Mouse (Mus musculus): ENCODE results near the gene Methig1. TPM values are rescaled to one million over a fixed set of nuclear protein-coding genes. Genes with fewer than 3 reads are reported as not detected.
"Not testable (repeated sequence)": the region's sequence is repeated elsewhere in the genome, so short reads cannot be mapped to it uniquely, and the experiment has no call there.

Gene Methig1
- polyA plus RNA-seq, 1 experiment from 2014 or later = not detected

DNA sequence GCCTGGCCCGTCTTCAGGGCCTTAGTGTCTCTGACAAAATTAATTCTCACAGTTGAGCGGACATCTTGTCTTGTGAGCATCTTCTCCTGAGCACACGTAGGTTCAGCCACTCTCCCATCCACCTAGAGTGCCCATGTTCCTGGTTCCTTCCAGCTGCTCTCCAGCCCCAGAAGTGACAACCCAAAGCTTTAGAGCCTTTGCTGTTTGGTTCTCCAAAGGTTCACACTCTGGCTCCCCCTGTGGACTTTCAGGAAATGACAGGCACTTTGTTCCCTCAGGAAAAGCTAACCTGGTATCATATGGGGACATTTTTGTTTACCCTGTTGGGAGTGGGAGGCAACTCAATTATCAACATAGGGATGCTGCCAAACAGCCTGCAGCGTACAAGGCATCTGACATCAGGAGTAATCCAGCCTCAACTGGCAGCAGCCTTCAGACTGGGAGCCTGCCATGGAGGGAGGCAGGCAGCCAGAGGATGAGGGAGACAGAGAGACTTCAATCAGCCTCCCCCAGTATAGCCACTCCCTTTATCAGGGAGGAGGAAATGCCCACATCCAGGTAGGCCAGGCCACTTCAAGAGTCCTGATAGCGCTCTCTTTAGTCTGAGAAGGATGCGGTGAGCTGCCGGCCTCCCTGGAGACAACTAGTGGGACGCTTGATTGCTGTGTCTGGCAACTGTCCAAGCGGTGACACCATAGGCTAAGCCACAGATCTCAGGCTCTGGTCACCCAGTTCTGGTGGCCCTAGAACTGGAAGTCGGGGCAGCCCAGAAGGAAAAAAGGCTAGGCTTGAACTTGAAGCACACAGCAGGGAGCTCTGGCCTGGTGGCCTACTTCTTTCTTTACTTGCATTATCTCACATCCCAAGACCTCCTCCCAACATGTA, 20.6 kb upstream of the Methig1 start:
- H3K36me3 ChIP-seq (ENCODE audit: control insufficient read depth, insufficient read depth, low read length); H3K27me3 ChIP-seq (ENCODE audit: control insufficient read depth, insufficient read depth, low read length); H3K27ac ChIP-seq (ENCODE audit: low read depth, low read length); DNase-seq (ENCODE audit: low spot score); H3K9ac ChIP-seq (ENCODE audit: low read length); H3K4me3 ChIP-seq (ENCODE audit: low read depth, low read length); H3K9me3 ChIP-seq (ENCODE audit: control insufficient read depth, low read length); ATAC-seq (ENCODE audit: insufficient read depth, low FRiP score, low TSS enrichment); H3K4me2 ChIP-seq (ENCODE audit: low read depth); H3K4me1 ChIP-seq (ENCODE audit: control insufficient read depth, insufficient read depth, low read length): not testable (repeated sequence)
- 25% methylated on average over 2 of the region's 10 CpGs for WGBS

DNA sequence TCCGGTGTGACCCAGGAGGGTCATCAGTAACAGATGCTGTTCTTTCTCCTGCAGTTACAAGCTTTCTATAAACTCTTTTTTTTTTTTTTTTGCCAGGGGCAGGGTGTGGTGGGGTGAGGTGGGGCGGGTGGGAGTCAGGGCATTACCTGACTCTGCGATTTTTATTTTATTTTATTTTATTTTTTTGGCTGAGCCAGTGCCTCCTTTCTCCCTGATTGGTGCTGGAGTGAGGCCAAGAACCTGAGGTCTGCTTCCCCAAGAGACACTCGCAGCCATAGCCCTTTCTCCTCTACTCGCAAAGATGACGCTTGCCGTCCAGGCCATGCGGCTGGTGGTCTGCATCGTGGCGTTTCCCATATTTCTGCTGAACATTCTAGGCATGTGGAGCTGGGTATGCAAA, 18.3 kb upstream of the Methig1 start, which contains the start of gene Mettl7a3:
Gene Mettl7a3, plus strand, starts transcription at position 301 of the 400 bp plus-strand sequence.
- no peaks in the 10 kb centered on the region for H3K27me3 ChIP-seq (ENCODE audit: control insufficient read depth, insufficient read depth, low read length)
- no peak within 1 kb of the TSS for H3K4me2 ChIP-seq (ENCODE audit: low read depth)
- DNase-seq (ENCODE audit: low spot score) (no peak), ATAC-seq (ENCODE audit: insufficient read depth, low FRiP score, low TSS enrichment) (no peak)
- H3K9ac ChIP-seq (ENCODE audit: low read length) = no peak within 1 kb of the TSS
- H3K4me1 ChIP-seq (ENCODE audit: control insufficient read depth, insufficient read depth, low read length) = no peaks in the 10 kb centered on the region
- H3K36me3 ChIP-seq (ENCODE audit: control insufficient read depth, insufficient read depth, low read length) = no peaks in the 10 kb centered on the region
- H3K9me3 ChIP-seq (ENCODE audit: control insufficient read depth, low read length) = no peaks in the 10 kb centered on the region
- H3K4me3 ChIP-seq (ENCODE audit: low read depth, low read length) = no peak within 1 kb of the TSS
- no peak within 1 kb of the TSS for H3K27ac ChIP-seq (ENCODE audit: low read depth, low read length)
- WGBS = 82% methylated on average over 10 of the region's 10 CpGs

DNA sequence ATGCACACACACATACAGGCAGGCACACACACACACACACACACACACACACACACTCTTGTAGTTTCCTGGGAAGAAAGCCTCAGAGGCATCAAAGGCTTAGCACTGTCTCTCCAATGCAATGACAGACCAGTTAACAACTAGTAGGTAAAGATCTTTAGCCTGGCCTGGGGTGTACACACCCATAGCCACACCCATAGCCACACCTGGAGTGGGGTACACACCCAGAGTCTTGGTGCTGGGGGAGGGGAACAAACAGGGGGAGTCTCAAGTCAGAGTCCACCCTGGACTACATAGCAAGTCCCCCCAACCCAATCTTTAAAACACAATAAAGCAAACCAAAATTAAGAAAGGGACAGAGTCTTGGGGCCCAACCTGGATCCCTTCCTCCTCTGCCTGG, 15.6 kb upstream of the Methig1 start:
- not testable (repeated sequence) for H3K4me1 ChIP-seq (ENCODE audit: control insufficient read depth, insufficient read depth, low read length); DNase-seq (ENCODE audit: low spot score); H3K27me3 ChIP-seq (ENCODE audit: control insufficient read depth, insufficient read depth, low read length); H3K36me3 ChIP-seq (ENCODE audit: control insufficient read depth, insufficient read depth, low read length); H3K4me3 ChIP-seq (ENCODE audit: low read depth, low read length); H3K4me2 ChIP-seq (ENCODE audit: low read depth); H3K27ac ChIP-seq (ENCODE audit: low read depth, low read length); ATAC-seq (ENCODE audit: insufficient read depth, low FRiP score, low TSS enrichment); H3K9me3 ChIP-seq (ENCODE audit: control insufficient read depth, low read length); H3K9ac ChIP-seq (ENCODE audit: low read length)

DNA sequence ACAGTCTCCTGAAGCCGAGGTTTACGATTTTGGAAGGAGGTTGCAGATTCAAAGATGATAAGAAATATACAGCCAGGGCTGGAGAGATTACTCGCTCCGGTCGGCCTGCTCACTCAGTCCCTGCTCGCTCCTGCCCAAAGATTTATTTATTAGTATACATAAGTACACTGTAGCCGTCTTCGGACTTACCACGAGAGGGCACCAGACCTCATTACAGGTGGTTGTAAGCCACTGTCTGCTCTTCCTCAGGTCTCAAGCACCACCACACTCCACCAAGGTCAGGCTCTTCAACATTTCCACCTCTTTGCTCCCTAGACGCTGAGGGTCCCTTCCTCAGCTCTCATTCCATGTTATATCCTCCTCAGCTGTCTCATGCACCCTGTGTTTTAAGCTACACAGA, 15.1 kb upstream of the Methig1 start:
- not testable (repeated sequence) for ATAC-seq (ENCODE audit: insufficient read depth, low FRiP score, low TSS enrichment); H3K9ac ChIP-seq (ENCODE audit: low read length); H3K4me2 ChIP-seq (ENCODE audit: low read depth); DNase-seq (ENCODE audit: low spot score); H3K27ac ChIP-seq (ENCODE audit: low read depth, low read length); H3K36me3 ChIP-seq (ENCODE audit: control insufficient read depth, insufficient read depth, low read length); H3K27me3 ChIP-seq (ENCODE audit: control insufficient read depth, insufficient read depth, low read length); H3K4me1 ChIP-seq (ENCODE audit: control insufficient read depth, insufficient read depth, low read length); H3K9me3 ChIP-seq (ENCODE audit: control insufficient read depth, low read length); H3K4me3 ChIP-seq (ENCODE audit: low read depth, low read length)
- 40% methylated on average over 10 of the region's 10 CpGs for WGBS

DNA sequence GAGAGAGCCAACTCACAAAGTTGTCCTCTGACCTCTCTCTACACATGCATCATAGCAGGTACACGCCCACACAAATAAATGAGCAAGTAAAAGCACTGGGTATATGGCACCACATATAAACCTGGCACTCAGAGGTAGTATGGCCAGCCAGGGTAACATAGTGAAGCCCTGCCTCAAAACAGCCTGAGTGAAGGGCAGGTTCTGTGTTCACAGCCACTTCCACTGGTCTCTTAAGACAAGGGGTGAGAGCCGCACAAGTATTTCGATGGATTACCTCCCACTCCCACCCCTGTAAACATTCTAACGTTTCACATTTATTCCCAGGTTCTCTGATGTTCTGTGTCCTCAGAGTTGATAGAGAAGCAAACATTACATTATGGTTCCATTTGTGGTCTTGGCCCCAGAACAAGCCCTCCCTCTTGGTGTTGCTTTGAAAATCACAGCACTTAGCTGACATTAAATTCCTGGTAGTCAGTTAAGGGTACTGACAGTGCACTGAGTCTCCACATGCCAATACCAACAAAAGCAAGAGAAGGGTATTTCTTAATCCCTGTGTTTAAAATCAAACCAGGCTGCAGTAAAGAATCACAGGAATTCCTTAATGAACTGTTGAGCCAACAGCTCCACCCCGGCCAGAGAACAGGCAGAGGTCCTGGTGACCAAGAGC, 11.5 kb upstream of the Methig1 start:
- not testable (repeated sequence) for H3K27me3 ChIP-seq (ENCODE audit: control insufficient read depth, insufficient read depth, low read length); H3K4me3 ChIP-seq (ENCODE audit: low read depth, low read length); H3K9me3 ChIP-seq (ENCODE audit: control insufficient read depth, low read length); ATAC-seq (ENCODE audit: insufficient read depth, low FRiP score, low TSS enrichment); H3K9ac ChIP-seq (ENCODE audit: low read length); H3K27ac ChIP-seq (ENCODE audit: low read depth, low read length); H3K4me2 ChIP-seq (ENCODE audit: low read depth); H3K36me3 ChIP-seq (ENCODE audit: control insufficient read depth, insufficient read depth, low read length); H3K4me1 ChIP-seq (ENCODE audit: control insufficient read depth, insufficient read depth, low read length); DNase-seq (ENCODE audit: low spot score)
- WGBS = 82% methylated on average over 4 of the region's 5 CpGs

DNA sequence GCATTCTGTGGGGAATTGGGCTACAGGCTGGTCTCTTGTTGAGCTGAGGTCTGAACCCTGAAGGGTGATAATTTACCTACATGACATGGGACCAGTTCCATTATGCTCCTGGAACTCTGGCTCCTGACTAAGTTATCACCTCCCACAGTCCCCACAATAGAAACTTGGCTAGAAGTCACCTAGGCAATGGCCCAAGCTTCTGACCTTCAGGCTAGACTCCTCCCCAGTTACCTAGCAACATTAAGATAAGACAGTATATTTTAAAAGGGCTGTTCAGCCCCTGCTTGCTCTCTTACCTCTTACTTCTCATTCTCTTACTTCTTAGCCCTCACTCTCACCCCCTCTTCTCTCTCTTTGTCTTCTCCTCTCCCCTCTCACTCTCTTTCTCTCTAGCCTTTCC, 7.5 kb upstream of the Methig1 start:
- no peaks in the 10 kb centered on the region for H3K9me3 ChIP-seq (ENCODE audit: control insufficient read depth, low read length)
- no peak overlapping the region for H3K27ac ChIP-seq (ENCODE audit: low read depth, low read length)
- ATAC-seq (ENCODE audit: insufficient read depth, low FRiP score, low TSS enrichment) = no peak
- no peaks in the 10 kb centered on the region for H3K4me1 ChIP-seq (ENCODE audit: control insufficient read depth, insufficient read depth, low read length)
- no peaks in the 10 kb centered on the region for H3K27me3 ChIP-seq (ENCODE audit: control insufficient read depth, insufficient read depth, low read length)
- no peak for DNase-seq (ENCODE audit: low spot score)
- H3K4me2 ChIP-seq (ENCODE audit: low read depth) = no peak overlapping the region
- no peak overlapping the region for H3K9ac ChIP-seq (ENCODE audit: low read length)
- no peaks in the 10 kb centered on the region for H3K36me3 ChIP-seq (ENCODE audit: control insufficient read depth, insufficient read depth, low read length)
- H3K4me3 ChIP-seq (ENCODE audit: low read depth, low read length) = no peak overlapping the region

DNA sequence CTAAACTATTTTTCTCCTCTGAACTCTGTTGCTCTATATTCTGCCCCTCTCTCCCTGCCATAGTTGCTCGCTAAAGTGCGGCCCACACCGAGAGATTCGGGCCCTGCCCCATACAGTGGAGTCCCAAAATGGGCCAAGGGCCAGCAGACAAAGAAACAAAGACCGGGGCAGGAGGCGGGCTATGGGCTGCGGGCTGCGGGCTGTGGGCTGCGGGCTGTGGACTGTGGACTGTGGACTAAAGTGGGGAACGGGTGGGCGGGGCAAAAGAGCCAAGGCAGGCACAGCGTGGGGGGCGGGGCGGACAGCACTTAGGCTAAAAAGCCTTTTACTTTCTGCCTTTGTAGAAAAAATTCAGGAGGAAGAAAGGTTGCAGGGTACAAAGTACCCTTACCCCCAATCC, 6.2 kb upstream of the Methig1 start:
- no peak for ATAC-seq (ENCODE audit: insufficient read depth, low FRiP score, low TSS enrichment)
- H3K27me3 ChIP-seq (ENCODE audit: control insufficient read depth, insufficient read depth, low read length) = no peaks in the 10 kb centered on the region

DNA sequence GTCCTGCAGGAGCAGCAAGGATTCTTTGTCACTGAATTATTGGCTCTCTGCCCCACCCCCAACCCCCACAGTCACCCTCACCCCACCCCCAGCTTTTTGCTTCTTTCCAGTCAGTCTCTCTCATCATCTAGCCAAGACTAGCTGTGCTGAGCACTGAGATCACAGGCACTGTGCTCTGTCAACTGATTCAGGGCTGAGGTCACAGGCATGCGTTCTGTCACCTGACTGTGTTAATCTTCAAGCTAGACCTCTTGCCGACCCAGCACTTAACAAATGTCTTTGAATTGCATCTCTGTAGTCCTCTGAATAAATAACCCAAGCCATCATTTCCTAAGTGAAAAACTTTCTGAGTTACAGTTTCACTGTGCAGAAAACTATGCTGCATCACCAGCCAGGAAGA, 3.5 kb upstream of the Methig1 start:
- DNase-seq (ENCODE audit: low spot score) = no peak
- Histone ChIP-seq H3K9ac (ENCODE audit: low read length) (no peak overlapping the region), H3K27ac (ENCODE audit: low read depth, low read length) (no peak overlapping the region), H3K4me3 (ENCODE audit: low read depth, low read length) (no peak overlapping the region), H3K9me3 (ENCODE audit: control insufficient read depth, low read length) (no peaks in the 10 kb centered on the region), H3K27me3 (ENCODE audit: control insufficient read depth, insufficient read depth, low read length) (no peaks in the 10 kb centered on the region), H3K4me1 (ENCODE audit: control insufficient read depth, insufficient read depth, low read length) (no peaks in the 10 kb centered on the region), H3K4me2 (ENCODE audit: low read depth) (no peak overlapping the region), H3K36me3 (ENCODE audit: control insufficient read depth, insufficient read depth, low read length) (no peaks in the 10 kb centered on the region)
- no peak for ATAC-seq (ENCODE audit: insufficient read depth, low FRiP score, low TSS enrichment)
- WGBS = 65% methylated on average over 2 of the region's 2 CpGs

More for the DNA sequence above, 6.2 kb upstream of the Methig1 start:
- H3K4me1 ChIP-seq (ENCODE audit: control insufficient read depth, insufficient read depth, low read length) = no peaks in the 10 kb centered on the region
- no peak for DNase-seq (ENCODE audit: low spot score)
- no peak overlapping the region for H3K4me3 ChIP-seq (ENCODE audit: low read depth, low read length)
- H3K9ac ChIP-seq (ENCODE audit: low read length) = no peak overlapping the region
- H3K9me3 ChIP-seq (ENCODE audit: control insufficient read depth, low read length) = no peaks in the 10 kb centered on the region
- no peak overlapping the region for H3K27ac ChIP-seq (ENCODE audit: low read depth, low read length)
- no peaks in the 10 kb centered on the region for H3K36me3 ChIP-seq (ENCODE audit: control insufficient read depth, insufficient read depth, low read length)
- H3K4me2 ChIP-seq (ENCODE audit: low read depth) = no peak overlapping the region
- WGBS = 68% methylated on average over 14 of the region's 14 CpGs
